Mouse (Mus musculus) layer of hippocampus, postnatal 25 days (tissue): ENCODE measurements around the gene Stx7. TPM values are rescaled to one million over a fixed set of nuclear protein-coding genes. Genes with fewer than 3 reads are reported as not detected.

Experiments used
- DNase-seq, 2 experiments: peaks; one replicate each; pipeline ENCODE4 v3.0.0; 2022; ENCODE audit warnings: mixed read lengths in 2 of 2, low spot score in 1 of 2; ENCODE audit errors: extremely low spot score in 1 of 2
- total RNA-seq, 2 experiments: library from RNA; stranded (reverse); gene quantifications; 2 replicates each; pipeline ENCODE4 v1.2.3; 2021

Stx7 gene
- total RNA-seq, 2 experiments from 2014 or later, result 130 to 131 TPM

DNA sequence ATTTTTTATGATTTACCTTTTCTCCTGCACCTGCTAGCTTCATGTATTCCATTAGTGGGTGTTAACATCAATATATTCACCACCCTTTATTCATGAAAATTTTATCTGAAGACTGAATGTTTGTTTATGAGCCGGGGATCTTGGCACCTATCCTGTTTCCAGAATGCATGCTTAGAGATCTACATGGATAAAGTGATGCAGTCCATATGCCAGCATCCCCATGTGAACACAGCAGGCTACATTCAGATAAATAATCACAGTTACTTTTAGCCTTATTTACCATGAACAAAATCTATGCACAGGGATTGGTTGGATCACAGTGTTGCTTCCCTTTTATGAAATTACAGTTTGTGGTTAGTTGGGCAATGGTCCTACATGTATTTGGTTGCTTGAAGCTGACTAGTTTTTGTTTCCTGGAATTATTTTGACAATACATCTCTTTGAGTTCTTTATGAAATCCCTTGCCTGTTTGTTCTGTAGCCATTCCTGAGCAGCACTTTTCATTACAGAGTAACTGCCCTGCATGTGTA is 16.5 kb downstream of the Stx7 start:
- no peak for DNase-seq

DNA sequence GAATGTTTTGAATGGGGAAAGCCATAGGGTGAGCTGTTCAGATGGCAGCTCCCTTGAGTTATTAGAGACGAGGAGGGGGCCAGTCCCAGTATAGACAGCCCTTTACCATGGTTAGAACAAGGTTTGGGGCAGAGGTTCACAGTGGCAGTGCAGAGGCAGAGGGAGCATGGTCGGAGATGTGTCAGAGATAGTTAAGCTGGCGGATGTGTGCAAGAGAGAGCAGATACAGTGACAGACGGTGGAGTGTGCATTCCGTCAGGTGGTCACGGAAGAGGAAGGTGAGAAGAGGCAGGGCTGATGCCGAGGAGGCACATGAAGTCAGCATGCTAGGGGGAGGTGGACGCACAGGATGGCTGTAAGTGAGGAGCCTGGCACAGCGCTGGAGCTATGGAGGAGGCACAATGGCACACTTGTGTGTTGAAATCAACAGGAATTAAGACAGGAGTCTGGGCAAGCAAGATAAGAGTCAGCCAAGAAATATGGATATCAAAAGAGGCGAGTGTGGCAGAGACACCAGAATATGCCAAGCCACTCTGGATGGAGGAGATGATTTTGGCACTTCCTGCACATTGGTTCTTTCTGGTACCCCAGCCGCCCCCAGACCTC is 19.0 kb downstream of the Stx7 start:
- no peak for DNase-seq

DNA sequence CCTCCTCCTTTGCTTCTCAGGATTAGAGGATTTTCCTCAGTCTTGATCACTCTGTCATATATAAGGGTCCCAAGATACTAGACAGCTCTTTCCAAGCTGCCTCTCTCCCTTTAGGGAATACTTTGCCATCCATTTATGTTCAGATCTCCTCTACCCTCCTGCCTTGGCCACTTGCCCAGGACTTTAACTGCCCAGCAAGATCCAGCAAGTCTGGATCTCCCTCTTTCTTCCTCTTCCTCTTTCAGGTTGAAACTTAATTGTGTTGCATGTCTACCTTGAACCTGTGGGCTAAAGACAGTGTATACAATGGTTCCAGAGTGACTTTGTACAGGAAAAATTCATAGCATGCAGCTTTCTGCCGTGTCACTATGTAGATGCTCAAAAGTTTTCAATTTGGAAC is 19.8 kb downstream of the Stx7 start:
- no peak for DNase-seq

DNA sequence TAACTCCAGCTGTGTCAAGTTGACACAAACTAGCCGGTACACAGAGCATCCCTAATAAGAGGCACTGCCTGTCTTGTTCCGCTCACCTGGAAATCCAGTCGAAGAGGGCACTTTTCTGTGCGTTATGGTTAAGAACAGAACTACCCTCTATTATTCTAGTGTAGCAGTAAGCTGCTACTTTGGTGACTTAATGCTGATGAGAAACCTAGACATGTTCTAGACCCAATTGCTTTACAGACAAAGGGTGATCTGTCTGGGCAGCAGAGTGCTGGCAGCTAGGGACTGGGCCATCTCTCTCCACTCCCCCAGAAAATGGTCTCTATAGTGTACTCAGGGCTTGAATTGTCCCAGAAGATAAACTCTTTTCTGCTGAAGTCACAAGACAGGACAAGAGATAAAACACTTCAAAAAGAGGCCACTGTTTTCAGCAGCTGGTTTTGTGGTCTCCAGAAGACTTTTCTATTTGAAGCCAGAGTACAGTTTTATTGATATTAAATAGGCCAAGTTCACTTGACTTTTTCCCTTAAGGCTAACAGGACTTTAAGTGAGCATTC is 22.9 kb downstream of the Stx7 start:
- no peak for DNase-seq

DNA sequence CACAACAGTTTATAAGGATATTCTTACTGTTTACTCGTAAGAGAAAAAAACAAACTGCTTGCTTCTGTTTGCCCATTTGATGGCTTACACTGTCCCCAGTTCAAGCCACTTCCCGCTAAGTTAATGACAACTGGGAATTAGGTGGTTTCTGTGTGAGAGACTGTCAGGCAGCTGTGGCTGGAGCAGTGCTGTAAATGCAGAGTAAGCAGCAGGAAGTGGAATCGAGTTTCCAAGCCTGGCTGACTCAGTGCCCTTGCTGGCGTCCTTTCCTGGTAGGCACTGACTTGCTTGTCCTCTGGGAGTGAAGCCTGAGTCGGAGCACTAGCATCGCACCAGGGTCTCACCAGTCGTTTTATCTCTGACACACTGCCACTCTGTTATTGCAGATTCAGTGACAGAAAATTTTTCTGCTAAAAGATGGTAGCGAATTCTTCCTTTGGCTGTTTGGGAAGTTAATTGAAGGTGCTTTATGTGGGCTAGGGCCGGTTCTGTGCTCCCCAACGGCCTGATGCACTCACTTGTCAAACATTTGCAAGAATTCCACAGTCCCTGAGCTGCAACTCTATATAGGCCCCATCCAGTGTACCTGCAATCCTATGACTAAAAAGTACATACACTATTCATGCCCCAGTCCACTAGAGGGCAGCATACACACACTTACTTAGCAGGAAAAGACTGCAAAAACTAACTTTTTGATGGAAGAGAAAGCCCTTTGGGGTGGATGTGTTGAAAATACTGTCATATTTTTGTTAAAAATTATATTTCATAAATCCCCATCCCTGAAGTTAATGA is 24.3 kb downstream of the Stx7 start:
- peak in 1 of 2 experiments; percentile 38 for DNase-seq

DNA sequence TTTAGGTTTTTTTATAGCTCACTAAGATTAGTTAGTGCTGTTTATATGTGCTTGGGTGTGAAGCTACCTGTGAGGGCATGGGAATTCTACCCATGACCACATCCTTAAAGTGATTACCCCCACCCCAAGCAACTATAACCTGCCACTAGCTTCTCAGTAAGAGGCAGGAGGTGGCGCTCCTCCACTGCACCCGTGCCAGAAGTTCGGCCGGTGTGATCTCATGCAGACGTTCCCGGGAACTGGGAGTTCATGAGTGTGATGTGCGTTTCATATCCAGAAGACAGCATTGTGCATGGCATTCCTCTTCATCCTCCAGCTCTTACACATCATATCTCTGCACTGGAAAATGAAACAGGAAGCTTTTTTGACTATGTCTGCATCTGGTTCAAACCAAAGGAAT is 41.3 kb downstream of the Stx7 start:
- DNase-seq, result no peak

DNA sequence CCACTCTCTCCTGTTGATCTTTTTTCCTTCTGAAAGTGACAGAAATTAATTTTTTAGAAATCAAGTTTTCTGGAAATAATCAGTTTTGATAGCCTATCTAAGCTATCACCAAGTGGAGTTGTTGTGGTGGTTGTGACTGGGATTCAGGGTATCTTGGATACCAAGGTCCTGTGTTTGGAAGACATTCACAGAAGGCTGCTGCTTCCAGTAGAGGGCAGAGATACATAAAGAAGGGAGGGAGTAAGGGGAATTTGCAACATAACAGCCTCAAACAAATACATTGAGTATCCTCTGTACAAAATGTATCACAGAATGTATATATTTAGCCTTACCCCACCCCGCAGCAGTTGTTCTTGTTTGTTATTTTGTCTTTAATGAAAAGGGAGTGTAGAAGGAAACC is 42.9 kb downstream of the Stx7 start:
- no peak for DNase-seq

DNA sequence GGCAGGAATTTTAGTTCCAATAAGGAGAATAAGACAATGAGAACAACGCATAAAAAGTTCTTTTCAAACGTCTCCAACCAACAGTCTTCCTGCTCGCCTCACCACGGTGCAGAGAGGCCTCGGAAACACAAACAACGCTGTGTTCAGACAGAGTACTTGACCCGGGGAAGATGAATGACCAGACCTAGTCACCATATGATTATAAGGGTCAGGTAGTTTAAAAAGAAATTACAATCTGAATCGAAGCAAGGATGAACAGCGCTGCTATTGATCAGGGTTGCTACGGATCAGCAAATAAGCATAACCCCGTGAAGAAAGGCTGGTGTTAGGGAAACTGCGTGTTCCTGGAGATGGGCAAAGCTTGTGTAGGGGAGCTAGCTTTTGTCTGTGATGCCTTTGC is 50.2 kb downstream of the Stx7 start:
- DNase-seq, result no peak

DNA sequence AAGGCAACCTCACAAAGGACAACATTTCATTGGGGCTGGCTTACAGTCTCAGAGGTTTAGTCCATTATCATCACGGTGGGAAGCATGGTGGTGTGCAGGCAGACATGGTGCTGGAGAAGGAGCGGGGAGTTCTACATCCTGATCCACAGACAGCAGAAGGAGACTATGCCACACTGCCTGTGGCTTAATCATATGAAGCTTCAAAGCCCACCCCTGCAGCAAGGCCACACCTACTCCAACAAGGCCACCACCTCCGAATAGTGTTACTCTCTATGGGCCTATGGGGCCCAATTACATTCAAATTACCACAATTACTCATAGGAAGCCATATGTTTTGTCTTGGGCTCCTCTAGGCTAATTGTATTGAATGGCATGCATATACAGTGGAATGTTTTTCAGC is 51.0 kb downstream of the Stx7 start:
- DNase-seq, result no peak

DNA sequence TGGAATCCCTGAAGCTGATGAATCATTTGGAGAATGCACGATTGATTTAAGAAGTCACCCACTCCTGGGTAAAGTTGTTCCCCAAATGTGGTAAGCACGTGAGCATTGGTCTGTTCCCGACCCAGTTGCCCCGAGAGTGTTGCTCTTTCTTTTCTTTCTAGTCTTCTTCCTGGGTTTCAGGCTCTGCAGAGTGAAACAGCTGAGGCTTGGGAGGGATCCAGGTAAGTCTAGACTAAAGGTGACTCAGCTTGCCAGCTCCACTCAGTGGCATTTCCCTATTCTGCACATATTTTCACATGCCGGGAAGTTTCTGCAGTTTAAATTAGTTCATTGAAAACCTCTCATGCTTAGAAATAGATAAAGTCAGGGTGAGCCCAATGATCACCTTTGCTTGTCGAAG is 61.0 kb downstream of the Stx7 start:
- DNase-seq, result no peak

DNA sequence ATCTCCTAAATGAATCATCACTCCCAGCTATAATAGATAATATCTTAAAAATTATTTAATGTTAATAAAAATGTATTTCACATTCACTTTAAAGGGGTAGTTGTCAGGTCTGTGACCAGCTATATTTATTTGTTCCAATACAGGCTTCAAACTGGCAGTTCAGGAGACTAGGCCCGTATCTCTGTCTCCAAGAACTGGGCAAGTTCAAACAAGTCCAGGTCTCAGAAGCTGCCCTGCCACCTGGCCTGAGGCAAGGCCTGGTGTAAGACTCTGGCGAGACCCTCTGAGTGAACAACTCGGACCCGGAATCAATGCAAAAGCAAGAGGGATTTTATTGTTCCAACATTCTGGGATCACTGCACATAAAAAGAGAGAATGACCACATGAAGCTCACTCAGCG is 64.2 kb downstream of the Stx7 start:
- no peak for DNase-seq

DNA sequence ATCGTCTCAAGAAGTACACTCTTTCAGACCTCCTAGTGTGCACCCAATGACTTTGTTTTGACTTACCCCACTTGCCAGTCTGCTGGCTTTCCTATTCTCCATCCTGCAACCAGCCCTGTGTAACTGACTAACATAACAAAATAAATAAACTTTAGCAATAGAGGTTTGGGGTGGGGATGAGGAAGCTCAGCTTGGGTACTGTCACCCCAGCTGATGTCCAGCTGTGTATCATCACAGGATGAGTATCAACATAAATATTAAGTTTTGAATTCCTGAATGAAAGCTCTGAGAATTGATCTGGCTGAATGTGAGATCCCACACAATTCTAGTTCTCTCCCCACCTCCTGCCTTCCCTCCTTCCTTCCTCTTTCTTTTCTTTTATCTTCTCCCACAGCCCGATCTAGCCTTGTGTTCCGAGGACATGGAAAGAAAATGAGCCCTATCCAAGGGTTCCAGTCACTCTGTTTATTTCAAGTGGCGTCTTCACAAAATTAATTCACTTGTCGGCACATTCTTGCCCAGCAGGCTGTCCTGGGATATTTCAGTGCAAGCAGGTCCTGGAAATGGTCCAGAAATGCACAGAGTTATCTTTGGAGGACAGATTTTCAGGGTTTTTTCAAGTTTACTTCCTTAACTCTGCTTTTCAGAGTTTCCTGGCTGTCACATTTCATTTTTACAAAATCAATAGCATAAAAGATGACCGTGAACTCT is 68.6 kb downstream of the Stx7 start:
- DNase-seq, result no peak

DNA sequence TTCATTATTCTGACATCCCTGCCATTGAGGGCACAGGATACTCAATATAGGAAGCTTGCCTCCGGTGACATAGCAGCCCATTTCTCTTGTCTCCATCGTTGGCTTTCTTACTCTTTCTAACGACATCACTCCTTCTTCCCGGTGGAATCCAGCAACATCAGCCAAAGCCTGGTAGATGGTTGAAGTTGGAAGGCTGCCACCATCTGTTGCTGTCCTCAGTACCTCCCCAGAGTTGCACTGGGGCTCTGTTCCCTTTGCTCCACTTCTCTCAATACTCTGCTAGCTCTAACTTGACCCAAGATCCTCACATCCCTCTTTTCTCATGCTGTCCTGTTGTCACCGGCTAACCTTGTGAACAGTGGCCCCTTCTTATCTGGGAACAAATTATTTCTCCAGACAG is 71.8 kb downstream of the Stx7 start:
- DNase-seq, result no peak

DNA sequence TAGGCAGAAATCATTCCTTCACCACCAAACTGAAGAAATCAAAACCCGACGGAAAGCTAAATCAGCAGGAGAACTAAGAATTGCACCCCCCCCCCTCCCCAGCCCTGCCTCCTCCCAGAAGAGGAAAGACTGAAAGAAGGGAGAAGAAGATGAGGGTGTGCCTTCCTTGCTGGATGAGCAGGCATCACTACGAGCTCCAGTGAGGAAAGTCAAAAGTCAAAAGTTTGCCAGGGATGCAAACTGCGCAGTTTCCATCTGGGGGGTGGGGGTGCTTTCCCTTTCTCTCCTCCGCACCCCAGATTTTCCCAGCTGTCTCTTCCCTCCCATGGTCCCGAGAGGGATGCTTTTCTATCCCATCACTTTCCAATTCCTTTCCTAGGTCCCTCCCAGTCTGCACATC is 73.8 kb downstream of the Stx7 start:
- no peak for DNase-seq

DNA sequence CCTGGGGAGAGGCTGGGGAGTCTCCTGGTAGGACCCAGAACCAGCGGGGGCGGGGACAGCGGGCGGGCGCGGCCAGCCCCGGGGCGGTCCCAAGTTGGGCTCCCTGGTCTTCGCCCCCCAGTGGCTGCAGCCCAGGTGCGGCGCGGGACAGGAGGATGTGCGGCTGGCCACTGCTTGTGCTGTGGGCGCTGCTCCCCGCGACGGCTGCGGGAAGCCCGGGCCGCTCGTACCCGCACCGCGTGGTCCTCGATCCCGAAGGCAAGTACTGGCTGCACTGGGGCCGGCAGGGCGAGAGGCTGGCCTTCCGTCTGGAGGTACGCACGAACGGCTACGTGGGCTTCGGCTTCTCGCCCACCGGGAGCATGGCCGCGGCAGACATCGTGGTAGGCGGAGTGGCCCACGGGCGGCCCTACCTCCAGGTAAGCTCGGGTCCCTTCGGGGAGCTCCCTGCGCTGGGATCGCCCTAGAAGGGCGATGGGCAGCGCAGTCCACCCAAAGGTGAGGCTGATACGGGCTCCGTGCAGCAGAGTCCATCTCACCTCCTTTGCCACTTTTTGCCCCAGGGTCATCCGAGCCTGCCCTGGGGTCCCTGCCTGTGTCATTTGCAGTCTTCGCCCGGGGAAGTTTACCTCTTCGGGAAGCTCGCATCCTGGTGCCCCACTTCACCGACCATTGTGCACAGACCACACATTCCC is 74.5 kb downstream of the Stx7 start, which contains the start of gene Moxd1:
Gene Moxd1 (plus strand): TSS at position 69 of the 695 bp plus-strand sequence.
- no peak for DNase-seq

DNA sequence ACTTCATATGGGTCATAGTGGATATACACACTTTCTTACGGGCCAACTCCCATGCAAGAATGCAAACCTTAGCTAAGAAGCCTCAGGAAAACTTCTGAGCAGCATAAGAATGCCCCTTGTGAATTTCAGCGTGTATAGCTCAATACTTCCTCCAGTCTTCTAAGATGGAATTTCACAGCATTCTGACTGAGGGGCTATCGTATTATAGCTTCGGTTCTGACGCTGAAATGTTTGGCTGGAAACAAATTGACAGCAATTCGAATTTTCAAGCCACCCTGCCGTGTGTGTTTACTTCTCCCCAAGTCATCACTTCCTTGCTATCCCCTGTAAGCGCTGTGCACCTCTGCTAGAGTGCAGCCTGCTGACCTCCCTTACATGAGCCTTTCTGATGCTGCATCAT is 75.5 kb downstream of the Stx7 start:
- DNase-seq, result no peak

DNA sequence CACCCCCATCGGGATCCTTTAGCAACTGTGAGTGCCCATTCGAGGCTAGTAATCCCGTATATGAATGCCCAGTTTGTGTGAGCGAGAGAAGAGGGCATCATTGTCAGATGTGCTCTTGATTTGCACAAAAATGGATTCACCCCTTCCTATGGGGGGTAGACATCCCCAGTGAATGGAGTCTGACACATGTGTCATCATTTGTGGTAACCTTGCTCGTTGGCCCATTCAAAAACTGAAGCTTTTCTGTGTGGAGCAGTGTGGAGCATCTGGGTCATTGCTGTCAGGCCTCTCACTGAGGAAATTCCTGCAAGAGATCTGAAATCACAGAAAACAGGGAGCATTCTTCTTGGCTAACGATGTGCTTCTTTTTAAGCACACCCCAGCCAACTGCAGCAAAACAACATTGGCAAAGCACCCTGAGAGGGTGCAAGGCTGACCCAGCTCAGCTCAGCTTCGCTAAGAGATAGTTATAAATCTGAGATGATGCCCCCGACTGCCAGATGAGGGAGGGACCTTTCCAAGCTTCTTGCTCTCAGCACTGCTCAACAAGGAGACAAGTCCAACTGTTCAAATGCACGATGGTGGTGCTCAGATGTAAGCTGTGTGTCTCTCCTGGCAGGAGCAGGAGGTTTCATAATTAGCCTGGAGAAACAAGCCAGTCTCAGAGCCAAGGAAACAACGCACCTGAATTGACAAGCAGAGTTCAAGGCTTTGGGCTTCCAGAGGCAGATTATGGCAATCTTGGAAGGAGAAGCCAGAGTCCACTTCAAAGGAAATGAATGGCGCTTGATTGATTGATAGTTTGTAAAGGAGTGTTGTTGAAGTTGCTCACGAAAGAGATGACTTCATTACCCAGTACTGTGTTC is 79.4 kb downstream of the Stx7 start:
- DNase-seq, result no peak

DNA sequence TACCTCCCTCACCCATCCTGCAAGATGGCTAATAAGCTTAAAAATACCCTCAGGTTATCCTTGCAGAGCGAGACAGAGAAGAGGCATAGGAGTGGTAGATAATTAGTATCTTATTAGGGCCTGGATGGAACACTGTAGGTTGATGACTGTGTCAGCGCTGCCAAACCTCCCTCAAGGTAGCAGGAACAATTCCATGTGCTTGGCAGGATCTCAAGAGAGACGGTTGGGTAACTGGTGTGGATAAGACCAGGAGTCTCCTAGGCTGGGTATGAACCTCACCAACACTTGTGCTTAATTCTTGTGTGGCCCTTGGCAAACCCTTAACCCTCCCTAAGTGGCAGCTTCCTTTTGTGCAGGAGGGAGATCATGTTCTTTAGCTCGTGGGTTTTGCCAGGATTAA is 83.2 kb downstream of the Stx7 start:
- no peak for DNase-seq

DNA sequence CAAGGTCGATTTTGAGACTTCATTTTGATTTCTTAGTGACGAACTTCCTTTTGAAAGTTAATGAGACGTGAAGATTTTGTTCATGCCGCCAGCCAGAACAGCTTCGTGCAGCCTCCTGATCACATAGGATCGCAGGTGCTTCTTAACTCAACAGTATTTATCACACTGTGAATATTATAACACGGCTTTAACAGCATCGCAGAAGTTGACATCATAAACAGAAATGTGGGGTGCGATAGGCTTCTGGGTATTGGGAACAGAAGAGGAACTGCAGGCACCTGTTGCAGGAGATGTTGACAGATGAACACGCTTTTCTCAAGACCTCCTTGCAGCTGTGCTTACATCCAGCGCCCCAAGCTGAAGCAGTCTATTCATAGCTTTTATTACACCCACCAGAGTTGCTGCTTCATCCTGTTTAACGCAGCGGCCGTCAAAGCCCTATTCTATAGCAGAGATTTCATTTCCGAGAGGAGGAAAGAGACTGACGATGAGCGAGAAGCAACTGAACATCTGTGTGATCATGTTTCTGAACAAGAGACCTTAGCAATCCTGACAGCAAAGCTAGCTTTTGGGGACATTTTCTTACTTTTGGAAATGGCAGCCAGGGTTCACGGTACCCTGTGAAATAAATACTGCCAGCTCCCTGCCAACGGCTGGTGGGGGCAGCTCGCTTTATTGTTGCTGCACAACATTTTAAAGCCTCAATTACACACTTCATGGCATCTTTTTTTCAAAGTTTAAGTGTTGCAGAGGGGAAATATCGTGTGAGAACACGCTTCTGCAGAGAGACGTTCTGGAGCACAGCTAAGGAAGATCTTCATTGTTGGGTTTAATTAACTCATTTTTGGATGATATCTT is 86.6 kb downstream of the Stx7 start:
- no peak for DNase-seq
